Mouse (Mus musculus) embryonic fibroblast, embryonic 13.5 days (primary cell): ENCODE results near the gene Pheta2. TPM values are rescaled to one million over a fixed set of nuclear protein-coding genes. Genes with fewer than 3 reads are reported as not detected.

ENCODE experiments used
- H3K27ac ChIP-seq: 2 replicates; pipeline ENCODE4 v1.5.1; 2012; ENCODE audit warnings: low read length, control low read depth, inconsistent platforms; ENCODE audit not compliant: insufficient read depth
- H3K4me1 ChIP-seq: 2 replicates; pipeline ENCODE4 v1.6.1; 2011; ENCODE audit warnings: low read length; ENCODE audit not compliant: control insufficient read depth, insufficient read depth
- H3K4me3 ChIP-seq: 2 replicates; pipeline ENCODE4 v1.5.1; 2011; ENCODE audit warnings: mild to moderate bottlenecking, control low read depth, low read length; ENCODE audit not compliant: insufficient read depth
- CTCF ChIP-seq: IDR thresholded peaks from 2 replicates; pipeline ENCODE4 v1.5.1; 2011; ENCODE audit warnings: mild to moderate bottlenecking, control low read depth, low read length, moderate library complexity, borderline replicate concordance; ENCODE audit not compliant: insufficient read depth
- POLR2A ChIP-seq: IDR thresholded peaks from 2 replicates; pipeline ENCODE4 v1.6.1; 2011; ENCODE audit warnings: low read depth, mild to moderate bottlenecking, control low read depth, low read length, moderate library complexity
- polyA plus RNA-seq: library from polyadenylated mRNA; stranded (reverse); fragments of >200 nt; gene quantifications from 2 replicates; pipeline ENCODE4 v1.2.4, GENCODE M21; 2011; ENCODE audit warnings: low read depth; ENCODE audit not compliant: missing spikeins, insufficient read length

Pheta2 gene
- polyA plus RNA-seq, 1 experiment: 8.1 TPM

GRCm38 (mm10) chr15:82341675-82342542 is 3.2 kb downstream of the Pheta2 start:
- Histone ChIP-seq H3K27ac (peak overlapping the region; percentile 9; the same call in 1 of the 2 replicates), H3K4me3 (peak overlapping the region; percentile 30), H3K4me1 (peaks cover 5% of the 10 kb centered on the region; the same call in 1 of the 2 replicates)
- no peak for TF ChIP-seq CTCF
- TF ChIP-seq POLR2A: no peak

DNA sequence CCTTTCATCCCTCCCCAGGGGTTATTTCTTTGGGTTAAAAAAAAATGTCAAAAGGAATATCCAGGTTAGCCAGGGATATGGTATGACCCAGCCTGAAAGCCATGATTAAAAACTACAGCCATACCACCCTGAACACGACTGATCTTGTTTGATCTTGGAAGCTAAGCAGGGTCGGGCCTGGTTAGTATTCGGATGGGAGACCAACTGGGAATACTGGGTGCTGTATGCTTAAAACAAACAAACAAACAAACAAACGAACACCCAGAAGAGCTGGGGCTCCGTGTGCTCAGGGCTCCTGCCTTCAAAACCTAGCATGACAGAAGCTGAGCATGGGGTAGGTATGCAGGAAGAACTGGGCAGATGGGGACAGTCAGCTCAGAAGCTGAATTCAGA is 3.8 kb downstream of the Pheta2 start:
- no peak overlapping the region for H3K27ac ChIP-seq
- peaks cover 6% of the 10 kb centered on the region; the same call in 1 of the 2 replicates for H3K4me1 ChIP-seq
- H3K4me3 ChIP-seq: no peak overlapping the region
- no peak for TF ChIP-seq CTCF
- TF ChIP-seq POLR2A: no peak

DNA sequence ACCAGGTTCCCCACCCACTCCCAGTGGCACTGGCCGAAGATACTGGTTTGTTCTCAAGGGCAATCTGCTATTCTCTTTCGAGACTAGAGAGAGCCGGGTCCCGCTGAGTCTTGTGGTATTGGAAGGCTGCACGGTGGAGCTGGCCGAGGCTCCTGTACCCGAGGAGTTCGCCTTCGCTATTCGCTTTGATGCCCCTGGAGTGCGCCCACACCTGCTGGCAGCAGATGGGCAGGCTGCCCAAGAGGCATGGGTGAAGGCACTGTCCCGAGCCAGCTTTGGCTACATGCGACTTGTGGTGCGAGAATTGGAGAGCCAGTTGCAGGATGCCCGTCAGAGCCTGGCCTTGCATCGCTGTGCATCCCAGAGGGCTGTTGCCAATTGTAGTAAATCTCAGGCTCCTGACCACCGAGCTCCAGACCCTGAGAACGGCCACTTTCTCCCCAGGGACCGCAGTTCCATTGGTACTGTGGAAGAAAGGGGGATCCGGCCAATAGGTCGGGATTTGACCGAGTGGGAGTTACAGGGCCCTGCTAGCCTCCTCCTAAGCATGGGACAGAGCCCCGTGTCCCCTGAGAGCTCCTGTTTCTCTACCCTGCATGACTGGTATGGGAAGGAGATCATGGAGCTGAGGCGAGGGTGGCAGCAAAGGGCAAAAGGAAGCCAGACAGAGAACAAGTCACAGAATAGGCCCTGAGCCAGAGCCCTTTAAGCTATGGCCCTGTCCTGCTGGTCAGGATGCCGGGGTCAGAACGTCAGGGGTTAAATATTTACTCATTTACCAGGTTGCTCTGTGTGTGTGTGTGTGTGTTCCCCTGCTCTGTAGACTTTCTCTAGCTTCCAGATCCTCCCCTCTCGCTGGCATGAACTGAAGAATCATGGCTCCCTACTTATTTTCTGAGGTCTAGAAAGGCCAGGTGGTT is 4.9 kb downstream of the Pheta2 start:
- no peak overlapping the region for H3K27ac ChIP-seq
- no peak overlapping the region for H3K4me3 ChIP-seq
- no peak for TF ChIP-seq POLR2A
- no peak for TF ChIP-seq CTCF
- 0 out of 2 replicates have a peak, but pooled peaks cover 2% of the 10 kb centered on the region for H3K4me1 ChIP-seq

DNA sequence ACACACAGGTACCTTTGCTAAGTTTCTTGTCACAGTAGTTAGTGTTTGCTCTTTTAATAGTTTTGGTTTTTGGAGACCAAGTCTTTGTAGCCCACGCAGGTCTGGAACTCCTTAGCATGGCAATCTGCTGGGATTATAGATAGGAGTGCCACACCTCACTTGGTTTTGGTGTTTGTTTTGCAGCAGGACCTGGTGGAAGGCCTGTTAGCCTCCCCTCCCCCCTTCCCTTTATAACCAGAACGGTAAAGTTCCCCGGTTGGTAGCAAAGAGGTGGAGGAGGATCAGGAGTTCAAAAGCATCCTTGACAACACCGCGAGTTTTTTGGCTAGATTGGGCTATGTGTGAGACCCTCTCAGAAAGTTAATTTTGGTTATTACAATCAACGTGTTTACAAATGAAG is 6.2 kb downstream of the Pheta2 start:
- TF ChIP-seq CTCF (no peak), POLR2A (no peak)
- Histone ChIP-seq H3K4me3 (no peak overlapping the region), H3K4me1 (0 out of 2 replicates have a peak, but pooled peaks cover 2% of the 10 kb centered on the region), H3K27ac (no peak overlapping the region)

- peak overlapping the region; percentile 58 for H3K4me3 ChIP-seq
- 0 out of 2 replicates have a peak, but pooled peaks cover 2% of the 10 kb centered on the region for H3K4me1 ChIP-seq
- TF ChIP-seq CTCF (no peak), POLR2A (peak; percentile 66)
- peak overlapping the region; percentile 60 for H3K27ac ChIP-seq
Observed at GRCm38 (mm10) chr15:82345820-82346470, 7.2 kb downstream of the Pheta2 start.

DNA sequence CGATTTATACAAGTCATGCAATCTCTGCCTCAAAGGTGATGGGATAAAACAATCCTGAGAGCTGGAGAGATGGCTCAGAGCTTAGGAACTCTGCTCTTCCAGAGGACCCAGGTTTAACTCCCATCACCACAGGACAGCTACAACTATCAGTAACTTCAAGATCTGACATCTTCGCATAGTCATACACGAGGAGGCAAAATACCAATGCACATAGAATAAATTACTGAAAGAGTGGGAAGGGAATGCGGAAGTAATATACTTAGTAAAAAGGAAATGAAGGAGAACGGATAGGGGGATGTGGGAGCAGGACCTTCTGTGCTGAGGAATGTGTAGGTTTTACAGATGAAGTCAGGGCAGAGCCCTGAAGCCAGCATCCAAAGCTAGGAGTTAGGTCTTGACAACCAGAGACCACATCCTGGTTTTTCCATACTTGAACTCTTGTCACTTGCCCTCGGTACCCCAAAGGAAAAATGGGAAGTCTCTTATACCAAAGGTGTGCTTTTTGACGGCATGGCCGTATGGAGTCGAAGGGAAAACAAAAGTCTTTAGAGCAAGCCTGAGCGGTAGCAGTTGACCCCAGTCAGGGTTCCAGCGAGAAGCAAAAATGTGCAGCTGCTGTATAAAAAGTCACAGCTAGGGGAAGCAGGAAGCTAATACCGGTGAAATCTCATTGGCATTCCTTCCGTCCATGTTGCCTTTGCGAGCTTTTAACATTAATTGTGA is 8.0 kb downstream of the Pheta2 start:
- TF ChIP-seq CTCF: no peak
- H3K4me1 ChIP-seq: 0 out of 2 replicates have a peak, but pooled peaks cover 2% of the 10 kb centered on the region
- peak overlapping the region; percentile 60 for H3K27ac ChIP-seq
- peak overlapping the region; percentile 58 for H3K4me3 ChIP-seq

- Histone ChIP-seq H3K27ac (peak overlapping the region; percentile 60; the same call in 1 of the 2 replicates), H3K4me3 (peak overlapping the region; percentile 58), H3K4me1 (0 out of 2 replicates have a peak, but pooled peaks cover 2% of the 10 kb centered on the region)
- TF ChIP-seq CTCF (no peak), POLR2A (no peak)
Observed at GRCm38 (mm10) chr15:82347303-82347676, 8.5 kb downstream of the Pheta2 start.

DNA sequence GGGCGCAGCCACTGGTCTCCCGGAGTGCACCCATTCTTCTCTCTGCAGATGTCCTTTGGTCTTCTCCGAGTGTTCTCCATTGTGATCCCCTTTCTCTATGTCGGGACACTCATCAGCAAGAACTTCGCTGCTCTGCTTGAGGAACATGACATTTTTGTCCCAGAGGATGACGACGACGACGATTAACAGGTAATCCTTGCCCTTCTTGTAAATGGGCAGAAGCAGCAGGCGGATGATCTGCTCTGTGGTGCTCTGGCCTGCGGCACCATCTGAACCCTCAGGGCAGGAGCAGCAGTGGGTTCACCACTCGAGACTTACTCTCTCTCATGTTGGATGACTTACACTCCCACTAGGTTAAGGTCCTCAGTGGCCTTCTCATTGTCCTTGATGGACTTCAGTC is 9.1 kb downstream of the Pheta2 start:
- TF ChIP-seq POLR2A (no peak), CTCF (no peak)
- H3K27ac ChIP-seq: no peak overlapping the region
- H3K4me1 ChIP-seq: 0 out of 2 replicates have a peak, but pooled peaks cover 2% of the 10 kb centered on the region
- H3K4me3 ChIP-seq: no peak overlapping the region
